Mouse (Mus musculus) ES-E14 (cell line): ENCODE measurements around the gene Eci1. TPM values are rescaled to one million over a fixed set of nuclear protein-coding genes. Genes with fewer than 3 reads are reported as not detected.

ENCODE experiments used
- DNase-seq: peaks from one replicate; pipeline ENCODE4 v3.0.0-alpha.2; 2013; ENCODE audit warnings: low read depth, low spot score
- H3K27ac ChIP-seq: 2 replicates; pipeline ENCODE4 v1.5.1; 2012; ENCODE audit warnings: low read depth, mild to moderate bottlenecking, low read length, moderate library complexity, mixed read lengths; ENCODE audit not compliant: poor library complexity, insufficient read depth, severe bottlenecking
- H3K36me3 ChIP-seq: 2 replicates; pipeline ENCODE4 v1.6.1; 2012; ENCODE audit warnings: mild to moderate bottlenecking, low read length, moderate library complexity, mixed read lengths; ENCODE audit not compliant: control insufficient read depth, poor library complexity, insufficient read depth, severe bottlenecking
- H3K4me1 ChIP-seq, 2 experiments: fragments of 150-350 bp in 1 of 2; sonication (generic) in 1 of 2; 2 replicates each; pipeline ENCODE4 v1.6.1; 2012; ENCODE audit warnings: low read length in 2 of 2, mild to moderate bottlenecking in 1 of 2, mixed read lengths in 1 of 2; ENCODE audit not compliant: control insufficient read depth in 2 of 2, insufficient read depth in 2 of 2, poor library complexity in 1 of 2
- H3K4me3 ChIP-seq, 2 experiments: fragments of 150-350 bp in 1 of 2; sonication (generic) in 1 of 2; 2 replicates each; pipeline ENCODE4 v1.5.1; 2012; ENCODE audit warnings: low read length in 2 of 2, low read depth in 1 of 2, mild to moderate bottlenecking in 1 of 2, mixed read lengths in 1 of 2; ENCODE audit not compliant: insufficient read depth in 1 of 2, poor library complexity in 1 of 2, severe bottlenecking in 1 of 2
- H3K9ac ChIP-seq: 2 replicates; pipeline ENCODE4 v1.6.1; 2012; ENCODE audit warnings: low read depth, mild to moderate bottlenecking, low read length, mixed read lengths; ENCODE audit not compliant: poor library complexity, insufficient read depth, severe bottlenecking
- H3K9me3 ChIP-seq: fragments of 150-350 bp; sonication (generic); 2 replicates; pipeline ENCODE4 v1.6.1; 2012; ENCODE audit warnings: low read depth, mild to moderate bottlenecking, low read length; ENCODE audit not compliant: control insufficient read depth, insufficient read depth
- CHD2 ChIP-seq: IDR thresholded peaks from 2 replicates; pipeline ENCODE4 v1.6.1; 2014; ENCODE audit warnings: mild to moderate bottlenecking, low read depth, low read length, inconsistent platforms
- HCFC1 ChIP-seq: IDR thresholded peaks from 2 replicates; pipeline ENCODE4 v1.6.1; 2012; ENCODE audit warnings: low read length, inconsistent platforms, borderline replicate concordance; ENCODE audit not compliant: insufficient read depth
- MAFK ChIP-seq: IDR thresholded peaks from 2 replicates; pipeline ENCODE4 v1.6.1; 2014; ENCODE audit warnings: mild to moderate bottlenecking, low read depth, low read length, inconsistent platforms; ENCODE audit not compliant: insufficient read depth
- ZC3H11A ChIP-seq: IDR thresholded peaks from 2 replicates; pipeline ENCODE4 v1.6.1; 2012; ENCODE audit warnings: low read depth, mild to moderate bottlenecking, inconsistent platforms, low read length, borderline replicate concordance
- ZNF384 ChIP-seq: IDR thresholded peaks from 2 replicates; pipeline ENCODE4 v1.6.1; 2012; ENCODE audit warnings: low read depth, low read length, inconsistent platforms
- in situ Hi-C, 2 experiments: fragments of 600-800 bp; cut with MboI; formaldehyde crosslinking; loops; one replicate each; pipeline ENCODE4 v1.15.1; 2025; ENCODE audit warnings: low sequenced_read_pairs in 2 of 2, inconsistent platforms in 1 of 2; ENCODE audit not compliant: unreplicated experiment in 2 of 2
- total RNA-seq: library from RNA; depleted of rRNA; stranded (reverse); fragments of 300-350 nt; gene quantifications from 2 replicates; pipeline ENCODE4 v1.2.3, GENCODE M21; 2012; rRNA removed

Eci1 gene
- 38.0 and 42.9 TPM in 2 replicates for total RNA-seq

GRCm38 (mm10) chr17:24426471-24427169 is at the start of gene Eci1:
Gene Eci1, plus strand, starts transcription at chr17:24426641.
- Histone ChIP-seq H3K9ac (peak within 1 kb of the TSS; percentile 97), H3K4me3 (peak within 1 kb of the TSS; percentile 91 to 94), H3K9me3 (no peaks in the 10 kb centered on the region), H3K4me1 (no peaks in the 10 kb centered on the region), H3K27ac (peak within 1 kb of the TSS; percentile 88), H3K36me3 (peaks cover 19% of the 10 kb centered on the region)
- in situ Hi-C loops: no loop called here
- DNase-seq: peak; percentile 77
- TF ChIP-seq CHD2 (no peak), ZNF384 (no peak), MAFK (no peak), ZC3H11A (no peak), HCFC1 (peak; percentile 74; the same call in 1 of the 2 replicates)

GRCm38 (mm10) chr17:24378496-24378895 is 47.9 kb upstream of the Eci1 start:
- Histone ChIP-seq H3K36me3 (peaks cover 7% of the 10 kb centered on the region; the same call in 1 of the 2 replicates), H3K9me3 (no peaks in the 10 kb centered on the region), H3K4me3 (no peak overlapping the region), H3K9ac (no peak overlapping the region), H3K27ac (no peak overlapping the region), H3K4me1 (no peaks in the 10 kb centered on the region)
- no peak for DNase-seq
- in situ Hi-C loops: no loop called here
- TF ChIP-seq ZNF384 (no peak), CHD2 (no peak), HCFC1 (no peak), ZC3H11A (no peak)

- Histone ChIP-seq H3K9ac (no peak overlapping the region), H3K27ac (no peak overlapping the region), H3K36me3 (no peaks in the 10 kb centered on the region), H3K9me3 (no peaks in the 10 kb centered on the region), H3K4me3 (no peak overlapping the region), H3K4me1 (no peaks in the 10 kb centered on the region)
- in situ Hi-C loops: no loop called here
- no peak for DNase-seq
- no peak for TF ChIP-seq MAFK
- TF ChIP-seq ZNF384: no peak
- no peak for TF ChIP-seq CHD2
- no peak for TF ChIP-seq ZC3H11A
- no peak for TF ChIP-seq HCFC1
These were observed 42.7 kb upstream of the Eci1 start for GRCm38 (mm10) chr17:24383789-24384188.

GRCm38 (mm10) chr17:24388711-24389110 is 37.7 kb upstream of the Eci1 start:
- in situ Hi-C loops: no loop called here
- Histone ChIP-seq H3K36me3 (no peaks in the 10 kb centered on the region), H3K9me3 (no peaks in the 10 kb centered on the region), H3K4me3 (no peak overlapping the region), H3K27ac (no peak overlapping the region), H3K9ac (no peak overlapping the region), H3K4me1 (peaks cover 0 to under 1% of the 10 kb centered on the region in 2 experiments; a peak in 1 of 4 replicates)
- DNase-seq: no peak
- TF ChIP-seq ZNF384: no peak
- TF ChIP-seq ZC3H11A: no peak
- TF ChIP-seq CHD2: no peak
